Mouse (Mus musculus) Muller cell, postnatal 12 days (primary cell): ENCODE data around the gene Iars2.

Experiments
- DNase-seq: peaks from one replicate; pipeline ENCODE4 v3.0.0-alpha.2; 2015; ENCODE audit errors: inconsistent ontology term

Iars2 gene

DNA sequence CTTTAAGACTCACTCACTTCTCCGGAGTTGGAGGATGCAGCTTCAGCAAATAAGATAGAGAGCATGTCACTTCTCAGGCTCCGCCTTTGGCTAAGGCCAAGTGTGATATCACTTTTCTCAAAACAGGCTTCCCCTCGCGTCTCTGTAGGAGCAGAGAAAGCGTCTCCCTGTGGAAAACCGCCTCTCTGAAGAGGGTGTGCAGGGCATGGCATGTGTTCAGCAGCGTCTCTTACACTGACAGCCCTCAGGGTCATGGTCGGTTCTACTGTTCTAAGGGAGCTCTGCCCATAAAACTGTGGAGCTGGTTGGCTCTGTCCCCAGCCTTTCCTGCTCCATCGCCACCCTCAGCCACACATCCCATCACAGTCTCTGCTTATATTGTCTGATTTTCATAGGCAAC is 49.9 kb downstream of the Iars2 start:
- DNase-seq = no peak

DNA sequence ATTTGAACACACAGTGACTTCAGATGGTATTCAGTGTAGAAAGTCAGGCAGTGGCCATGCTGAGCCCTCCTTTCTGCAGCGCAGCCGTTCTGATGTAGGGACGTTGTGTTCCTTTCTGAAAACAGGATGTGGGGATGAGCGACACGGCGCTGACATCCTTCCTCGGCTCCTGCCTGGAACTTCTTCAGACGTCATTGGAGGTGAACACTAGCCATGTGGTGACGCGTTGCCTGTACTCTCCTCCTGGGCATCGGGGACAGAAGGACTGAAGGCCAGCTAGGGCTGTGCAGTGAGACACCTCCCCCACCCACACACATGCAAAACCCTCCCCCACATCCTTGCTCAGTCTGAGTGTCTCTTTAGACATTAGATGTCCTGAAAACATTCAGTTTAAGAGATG is 52.2 kb downstream of the Iars2 start:
- DNase-seq = no peak

DNA sequence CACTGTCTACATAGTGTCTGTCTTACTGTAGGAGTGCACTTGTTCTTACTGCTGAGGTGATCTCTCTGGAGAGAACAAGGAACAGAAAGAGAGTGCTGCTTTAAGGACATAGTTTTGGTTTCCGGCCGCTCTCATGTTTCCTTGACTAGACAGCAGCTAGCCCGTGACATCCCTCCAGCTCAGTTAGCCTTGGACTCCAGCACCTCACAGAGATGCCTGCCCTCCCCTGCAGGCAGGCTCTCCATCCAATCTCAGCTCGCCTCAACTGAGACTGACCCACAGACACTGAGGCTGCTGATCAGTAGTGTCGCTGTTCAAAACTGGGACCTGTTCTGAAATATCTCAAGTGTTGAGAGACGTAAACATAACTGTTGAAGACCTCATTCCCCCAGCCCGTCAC is 53.2 kb downstream of the Iars2 start:
- no peak for DNase-seq

DNA sequence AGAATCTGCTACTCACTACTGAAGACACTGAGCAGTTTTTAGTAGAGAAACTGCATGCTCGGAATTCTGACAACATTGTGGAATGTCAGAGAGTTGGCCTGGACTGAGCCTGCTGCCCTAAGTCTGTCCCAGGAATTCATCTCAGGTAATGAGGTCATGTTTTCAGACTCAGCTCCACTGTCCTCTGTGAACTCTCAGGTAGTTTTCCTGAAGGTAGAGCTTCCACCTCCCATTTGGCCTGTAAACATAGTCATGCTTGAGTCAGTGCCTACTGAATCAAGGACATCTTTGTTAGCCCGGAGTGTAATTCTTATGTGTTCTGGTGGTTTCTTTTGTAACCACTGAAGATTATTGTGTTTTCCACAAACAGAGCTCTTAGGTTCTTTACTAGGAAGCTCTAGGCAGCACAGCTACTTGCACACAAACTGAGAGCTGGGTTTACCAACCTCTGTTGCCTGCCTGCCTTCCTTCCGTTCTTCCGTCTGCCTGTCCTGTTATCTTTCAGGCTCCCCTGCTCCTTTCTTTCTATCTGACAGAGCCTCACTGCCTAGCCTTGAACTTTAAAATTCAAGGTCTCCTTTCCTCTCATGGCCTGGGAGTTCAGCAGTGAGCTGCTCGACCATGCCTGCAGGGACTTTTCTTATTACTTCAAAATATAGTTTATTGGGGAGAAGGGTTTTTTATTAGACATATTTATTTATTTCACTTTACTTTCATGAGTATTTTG is 54.2 kb downstream of the Iars2 start:
- DNase-seq = no peak

DNA sequence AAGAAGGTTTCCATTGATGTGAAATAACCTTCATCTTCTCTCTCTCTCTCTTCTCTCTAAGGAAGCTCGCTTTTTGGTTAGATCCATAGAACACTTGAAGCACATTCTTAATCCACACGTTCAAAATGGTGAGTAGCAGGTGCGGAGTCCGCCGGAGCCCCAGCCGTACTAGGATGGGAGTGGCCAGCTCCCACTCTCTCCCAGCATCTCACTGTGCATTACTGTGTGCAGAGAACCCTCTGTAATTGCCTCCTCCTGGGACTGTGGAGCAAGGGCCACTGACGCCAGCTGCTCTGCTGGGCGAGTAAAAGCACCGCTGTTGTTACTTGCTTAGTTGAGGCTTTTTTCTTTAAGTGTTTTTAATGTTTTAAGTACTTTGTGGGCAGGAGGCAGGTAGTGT is 57.8 kb downstream of the Iars2 start:
- no peak for DNase-seq

DNA sequence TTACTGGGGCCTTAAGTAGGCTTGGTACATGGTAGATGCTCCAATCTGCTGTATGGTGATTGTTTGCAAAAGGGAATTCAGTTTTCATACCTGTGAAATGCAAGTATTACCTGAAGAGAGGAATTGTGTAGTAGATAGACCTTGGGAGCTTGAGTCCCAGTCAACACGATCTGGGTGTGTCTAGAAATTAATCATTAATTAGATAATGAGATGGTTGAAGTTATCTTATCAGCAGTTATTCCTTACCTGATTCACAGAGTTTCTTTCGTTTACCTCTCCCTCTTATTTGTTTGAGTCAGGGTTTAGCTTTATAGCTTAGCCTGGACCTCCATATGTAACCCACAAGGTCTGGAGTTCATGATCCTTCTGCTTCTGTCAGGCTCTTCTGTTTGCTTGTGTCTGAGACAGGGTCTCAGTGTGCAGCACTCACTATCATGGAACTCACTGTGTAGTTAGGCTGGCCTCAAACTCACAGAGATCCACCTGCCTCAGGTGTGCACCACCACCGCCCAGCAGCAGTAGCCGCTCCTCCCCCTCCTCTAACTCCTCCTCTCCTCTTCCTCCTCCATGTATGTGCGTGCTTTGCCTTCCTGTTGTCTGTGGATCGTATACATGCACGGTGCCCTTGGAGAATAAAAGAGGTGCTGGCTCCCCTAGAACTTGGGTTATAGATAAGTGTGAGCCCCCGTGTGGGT is 58.6 kb downstream of the Iars2 start:
- no peak for DNase-seq

DNA sequence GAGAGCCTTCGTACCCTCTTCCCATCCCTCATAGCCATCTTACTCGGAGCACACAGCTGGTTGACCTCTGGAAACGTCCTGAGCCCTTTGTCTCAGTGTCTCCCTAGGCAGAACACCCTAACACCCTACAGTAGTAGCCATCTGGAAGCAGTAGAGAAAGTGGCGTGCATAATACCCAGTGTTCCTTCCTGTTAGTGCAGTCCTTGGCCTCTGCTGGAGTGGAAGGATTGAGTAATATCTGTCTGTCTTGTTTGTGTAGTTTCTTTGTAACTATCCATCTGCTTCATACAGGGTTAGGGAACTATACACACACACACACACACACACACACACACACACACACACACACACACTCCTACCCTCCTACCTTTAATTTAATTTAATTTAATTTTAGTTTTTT is 60.5 kb downstream of the Iars2 start:
- no peak for DNase-seq

DNA sequence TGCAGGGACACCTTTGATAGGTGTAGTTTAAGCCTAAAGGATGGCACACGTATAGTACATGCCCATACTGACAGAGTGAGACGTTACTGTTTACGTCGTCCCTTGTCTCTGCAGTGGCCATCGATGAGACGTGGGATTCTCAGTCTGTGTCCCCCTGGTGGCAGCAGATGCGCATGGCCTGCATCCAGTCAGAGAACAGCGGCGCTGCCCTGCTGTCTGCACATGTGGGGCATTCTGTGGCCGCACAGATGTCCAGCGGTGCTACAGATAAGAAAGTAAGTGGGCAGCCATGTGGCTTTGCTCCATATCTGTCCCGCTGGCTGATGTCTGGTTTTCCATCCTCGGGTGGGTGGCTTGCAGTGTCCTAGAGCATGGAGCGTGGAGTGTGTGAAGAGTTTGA is 66.6 kb downstream of the Iars2 start:
- DNase-seq = no peak

DNA sequence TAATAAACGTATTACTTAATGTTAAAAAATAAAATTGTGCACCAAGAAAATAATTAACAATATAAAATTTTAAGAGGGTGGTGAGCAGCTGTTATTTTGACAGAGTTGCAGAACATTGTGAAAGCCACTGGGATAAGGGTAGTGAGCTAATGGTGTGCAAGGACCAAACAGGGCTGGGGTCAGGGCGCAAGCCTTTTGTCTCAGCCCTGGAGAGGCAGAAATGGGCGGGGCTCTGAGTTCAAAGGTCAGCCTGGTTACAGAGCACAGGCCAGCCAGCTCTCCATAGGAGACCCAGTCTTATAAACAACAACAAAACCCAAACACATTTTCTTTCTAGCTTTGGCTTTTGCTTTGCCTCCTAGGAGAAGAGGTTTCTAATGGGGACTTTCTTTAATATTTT is 72.4 kb downstream of the Iars2 start:
- DNase-seq = no peak

DNA sequence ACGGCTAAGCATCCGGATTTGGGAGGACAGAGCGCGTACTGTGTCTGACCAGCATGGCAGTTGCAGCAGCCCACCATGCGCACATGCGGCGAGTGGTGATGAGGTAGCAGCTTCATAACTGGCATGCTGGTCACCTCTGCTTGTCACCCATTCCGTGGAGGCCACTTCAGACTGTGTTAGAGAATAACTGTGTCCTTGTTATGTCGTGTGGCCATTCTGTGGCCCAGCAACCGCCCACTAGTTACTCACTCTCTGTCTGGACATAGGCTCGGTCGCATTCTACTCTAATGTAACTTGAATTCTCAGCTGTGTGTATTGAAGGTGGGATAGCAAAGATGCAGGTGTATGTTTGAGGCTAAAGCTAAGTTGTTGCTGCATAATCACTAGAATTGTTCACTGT is 73.9 kb downstream of the Iars2 start:
- DNase-seq = no peak

DNA sequence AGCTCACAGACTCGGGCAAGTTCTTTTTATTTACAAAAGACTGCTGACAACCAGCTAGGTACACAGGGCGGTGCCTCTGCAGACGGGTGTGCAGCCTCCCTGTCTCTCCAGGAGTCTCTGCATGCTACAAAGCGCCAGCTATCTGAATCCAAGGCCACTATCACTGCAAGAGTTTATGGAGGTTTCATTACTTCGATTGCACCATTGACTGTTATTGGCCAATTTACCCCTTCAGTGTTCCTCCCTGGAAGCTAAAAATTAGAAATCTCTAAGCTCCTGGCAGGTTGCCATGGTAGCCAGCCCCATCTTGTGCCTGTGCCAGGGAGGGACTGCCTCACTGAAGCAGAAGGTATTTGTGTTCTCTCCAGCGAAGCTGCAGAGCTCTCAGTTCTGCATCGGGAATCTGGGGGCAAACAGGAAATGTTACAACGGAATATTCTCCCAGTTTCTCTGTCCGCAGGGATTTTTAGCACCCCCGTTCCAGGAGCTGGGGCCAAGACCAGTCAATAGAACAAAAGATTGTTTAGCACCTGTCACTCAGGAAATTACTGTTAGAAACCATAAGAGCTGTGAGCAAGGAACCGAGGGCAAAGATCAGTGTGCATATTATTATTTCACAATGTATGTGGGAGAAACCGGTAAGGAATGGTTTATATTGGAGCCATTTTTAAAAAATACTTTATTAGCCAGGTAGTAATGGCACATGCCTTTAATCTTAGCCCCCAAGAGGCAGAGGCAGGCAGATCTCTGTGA is 75.9 kb downstream of the Iars2 start:
- peak; percentile 56 for DNase-seq

DNA sequence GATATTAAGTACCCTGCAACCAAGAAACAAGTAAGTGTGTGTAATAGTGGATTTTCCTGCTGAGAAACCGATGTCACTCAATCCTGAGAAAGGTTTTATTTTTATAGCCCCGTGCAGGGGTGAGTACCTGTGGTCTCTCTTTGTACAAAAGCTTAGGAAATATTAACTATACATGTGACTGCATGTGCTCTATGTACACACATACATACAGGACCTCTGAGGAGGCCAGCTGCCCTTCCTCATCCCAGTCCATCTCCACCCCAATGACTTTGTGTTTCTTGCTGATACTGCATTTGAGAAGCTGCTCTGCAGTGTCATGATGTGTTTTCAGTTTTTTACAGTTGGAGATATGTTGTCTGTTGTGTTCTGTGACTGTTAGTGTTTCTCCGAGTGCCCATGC is 76.8 kb downstream of the Iars2 start:
- no peak for DNase-seq

DNA sequence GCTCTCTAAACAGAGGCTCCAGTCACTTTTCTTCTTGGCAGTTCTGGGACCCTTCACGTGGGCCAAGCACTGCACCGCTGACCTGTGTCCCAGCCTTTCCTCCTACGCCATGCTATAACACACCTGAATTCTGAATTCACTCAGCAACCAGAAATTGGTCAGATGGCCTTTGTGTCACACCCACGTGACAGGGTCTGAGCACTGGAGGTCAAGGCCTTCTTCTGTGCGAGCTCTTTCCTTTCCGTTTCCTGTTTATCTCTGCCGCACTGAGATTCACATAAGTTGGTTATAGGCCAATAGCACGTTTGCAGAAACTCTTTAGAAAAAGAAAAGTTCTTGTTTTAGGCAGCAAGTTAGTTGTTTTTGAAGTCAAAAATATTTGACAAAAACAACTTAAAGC is 80.5 kb downstream of the Iars2 start:
- DNase-seq = no peak

DNA sequence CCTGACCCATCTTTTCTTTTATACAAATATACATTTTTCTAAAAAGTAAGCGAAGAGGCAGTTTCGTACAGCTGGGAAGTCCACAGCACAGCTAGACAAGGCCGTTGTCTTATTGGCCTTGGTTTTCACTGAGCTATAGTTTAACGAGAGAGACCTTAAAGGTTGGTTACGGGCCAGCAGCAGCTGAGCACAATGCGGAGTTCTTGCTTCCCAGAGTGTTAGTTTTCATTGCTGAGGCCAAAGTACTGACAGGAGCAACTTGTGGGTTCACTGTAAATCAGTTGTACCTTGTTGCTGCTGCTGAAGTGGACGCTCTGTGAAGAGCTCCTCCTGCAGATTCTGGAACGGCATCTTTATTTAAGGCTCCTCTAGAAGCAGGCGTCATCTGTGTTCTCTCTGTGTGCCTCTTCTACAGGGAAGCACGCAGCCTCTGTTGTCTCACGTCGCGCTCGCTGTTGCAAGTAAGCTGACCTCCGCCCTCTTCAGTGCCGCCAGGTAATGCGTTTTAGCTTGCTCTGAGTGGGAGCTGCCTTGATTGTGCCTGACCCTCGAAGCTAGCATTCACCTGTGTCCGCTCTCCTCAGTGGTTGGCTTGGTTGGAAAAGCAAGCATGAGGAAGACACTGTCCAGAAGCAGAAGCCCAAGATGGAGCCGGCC is 81.6 kb downstream of the Iars2 start:
- no peak for DNase-seq

DNA sequence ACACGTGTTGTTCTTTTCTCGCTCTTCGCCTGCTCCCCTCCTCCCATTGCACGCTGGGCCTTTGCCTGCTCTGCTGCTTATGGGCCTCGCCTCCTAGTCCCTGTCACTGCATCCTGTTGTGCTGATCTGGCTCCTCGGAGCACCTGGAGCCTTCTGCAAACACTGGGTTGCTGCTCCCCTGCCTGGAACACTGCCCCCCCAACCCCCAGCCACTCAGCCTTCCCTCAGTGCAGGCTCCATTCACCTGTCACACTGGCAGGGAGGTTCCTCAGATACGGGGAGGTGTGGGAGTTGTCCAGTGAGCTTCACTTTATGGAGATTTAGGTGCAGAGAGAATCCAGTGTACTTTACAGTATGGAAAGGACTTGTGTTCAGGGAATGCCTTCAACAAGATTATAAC is 83.7 kb downstream of the Iars2 start:
- DNase-seq = no peak

DNA sequence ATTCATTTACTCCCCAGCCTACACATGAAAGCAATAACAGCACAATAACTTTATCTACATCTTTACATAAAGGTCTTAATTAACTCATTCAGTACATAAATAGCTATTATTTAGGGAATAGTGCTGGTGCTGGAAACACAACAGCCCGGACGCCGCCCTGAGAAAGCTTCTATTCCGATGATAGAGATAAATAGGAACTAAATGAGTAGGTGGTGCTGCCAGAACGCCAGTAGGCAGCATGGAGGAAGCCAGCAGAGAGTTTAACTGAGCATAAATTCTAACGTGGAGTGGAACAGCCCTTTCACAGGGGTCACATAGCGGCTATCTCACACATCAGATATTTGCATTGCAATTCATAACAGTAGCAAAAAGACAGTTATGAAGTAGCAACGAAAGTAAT is 86.2 kb downstream of the Iars2 start:
- DNase-seq = no peak

DNA sequence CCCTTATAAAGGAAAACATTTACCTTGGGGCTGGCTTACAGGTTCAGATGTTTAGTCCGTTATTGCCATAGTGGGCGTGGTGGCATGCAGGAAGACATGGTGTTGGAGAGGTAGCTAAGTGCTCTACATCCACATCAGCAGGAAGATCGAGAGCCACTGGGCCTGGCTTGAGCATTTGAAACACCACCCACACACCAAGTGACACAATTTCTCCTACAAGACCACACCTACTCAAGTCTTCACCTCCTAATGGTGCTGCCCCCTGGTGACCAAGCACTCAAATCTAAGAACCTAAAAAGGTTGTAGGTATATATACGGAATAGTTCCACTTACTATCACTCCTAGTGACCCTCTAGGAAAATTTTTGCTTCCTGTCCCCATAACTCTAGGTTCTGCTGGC is 92.7 kb downstream of the Iars2 start:
- DNase-seq = no peak

DNA sequence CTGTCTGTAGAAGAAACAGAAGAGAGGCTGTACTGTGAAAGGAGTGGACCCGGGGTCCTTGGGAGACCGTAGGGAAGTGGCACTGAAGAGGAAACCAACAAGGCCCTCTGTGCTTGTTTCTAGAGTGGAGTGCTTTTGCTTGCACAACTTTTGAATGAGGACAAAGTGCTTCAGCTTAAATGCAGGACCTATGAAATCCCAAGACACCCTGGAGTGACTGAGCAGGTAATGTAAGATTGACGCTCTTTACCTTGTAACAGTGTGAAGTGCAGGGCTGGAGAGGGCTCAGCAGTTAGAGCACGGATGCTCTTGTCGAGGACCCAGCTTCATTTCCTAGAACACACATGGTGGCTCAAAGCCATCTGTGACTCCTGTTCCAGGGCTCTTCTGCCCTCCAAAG is 93.4 kb downstream of the Iars2 start:
- DNase-seq = no peak
